Mouse (Mus musculus): ENCODE measurements around the gene Abi3. TPM values are rescaled to one million over a fixed set of nuclear protein-coding genes. Genes with fewer than 3 reads are reported as not detected.

Gene Abi3
- polyA plus RNA-seq, 1 experiment from 2014 or later = 7.9 TPM

GRCm38 (mm10) chr11:95830411-95831275 lies 11.6 kb downstream of the Abi3 start:
- Histone ChIP-seq H3K27ac (no peak overlapping the region), H3K9ac (peak overlapping the region; percentile 61)

GRCm38 (mm10) chr11:95829526-95830050 lies 12.7 kb downstream of the Abi3 start:
- Histone ChIP-seq H3K27ac (no peak overlapping the region), H3K9ac (0 out of 2 replicates have a peak overlapping the region, but pooled peaks have one; percentile 61), H3K4me3 (peak overlapping the region; percentile 36), H3K4me1 (peaks cover 39% of the 10 kb centered on the region), H3K9me3 (no peaks in the 10 kb centered on the region), H3K27me3 (peaks cover 98% of the 10 kb centered on the region), H3K36me3 (no peaks in the 10 kb centered on the region), H3K4me2 (peak overlapping the region; percentile 60; the same call in 1 of the 2 replicates)
- ATAC-seq (ENCODE audit: insufficient number of reproducible peaks, insufficient read depth, low FRiP score, low TSS enrichment, low read depth) = no peak
- WGBS = 35% methylated on average over 4 of the region's 4 CpGs

More at GRCm38 (mm10) chr11:95830411-95831275, 11.6 kb downstream of the Abi3 start:
- Histone ChIP-seq H3K36me3 (no peaks in the 10 kb centered on the region), H3K9me3 (no peaks in the 10 kb centered on the region), H3K4me3 (peak overlapping the region; percentile 36), H3K27me3 (peaks cover 98% of the 10 kb centered on the region), H3K4me2 (peak overlapping the region; percentile 60), H3K4me1 (peaks cover 37% of the 10 kb centered on the region)
- WGBS = 2% methylated on average over 80 of the region's 80 CpGs
- no peak for ATAC-seq (ENCODE audit: insufficient number of reproducible peaks, insufficient read depth, low FRiP score, low TSS enrichment, low read depth)

GRCm38 (mm10) chr11:95828181-95828964 lies 13.9 kb downstream of the Abi3 start:
- 75% methylated on average over 11 of the region's 11 CpGs for WGBS
- Histone ChIP-seq H3K27me3 (peaks cover 96% of the 10 kb centered on the region), H3K36me3 (no peaks in the 10 kb centered on the region), H3K9ac (no peak overlapping the region), H3K9me3 (no peaks in the 10 kb centered on the region), H3K27ac (no peak overlapping the region), H3K4me3 (no peak overlapping the region), H3K4me2 (no peak overlapping the region), H3K4me1 (peaks cover 30% of the 10 kb centered on the region)
- no peak for ATAC-seq (ENCODE audit: insufficient number of reproducible peaks, insufficient read depth, low FRiP score, low TSS enrichment, low read depth)

- ATAC-seq (ENCODE audit: insufficient number of reproducible peaks, insufficient read depth, low FRiP score, low TSS enrichment, low read depth) = no peak
- no peaks in the 10 kb centered on the region for H3K36me3 ChIP-seq
- 17% methylated on average over 3 of the region's 3 CpGs for WGBS
- H3K4me3 ChIP-seq = no peak overlapping the region
- no peak overlapping the region for H3K9ac ChIP-seq
- peaks cover 96% of the 10 kb centered on the region for H3K27me3 ChIP-seq
- H3K4me1 ChIP-seq = peaks cover 27% of the 10 kb centered on the region
- H3K27ac ChIP-seq = no peak overlapping the region
- no peaks in the 10 kb centered on the region for H3K9me3 ChIP-seq
- no peak overlapping the region for H3K4me2 ChIP-seq
These were observed 14.7 kb downstream of the Abi3 start for GRCm38 (mm10) chr11:95827464-95828085.

GRCm38 (mm10) chr11:95827168-95827447 lies 15.2 kb downstream of the Abi3 start:
- ATAC-seq (ENCODE audit: insufficient number of reproducible peaks, insufficient read depth, low FRiP score, low TSS enrichment, low read depth) = no peak
- Histone ChIP-seq H3K27me3 (peaks cover 96% of the 10 kb centered on the region), H3K36me3 (no peaks in the 10 kb centered on the region), H3K4me2 (no peak overlapping the region), H3K27ac (no peak overlapping the region), H3K9ac (no peak overlapping the region), H3K4me1 (peaks cover 27% of the 10 kb centered on the region), H3K9me3 (no peaks in the 10 kb centered on the region), H3K4me3 (no peak overlapping the region)
- 33% methylated on average over 3 of the region's 3 CpGs for WGBS

- no peak overlapping the region for H3K27ac ChIP-seq
- no peaks in the 10 kb centered on the region for H3K36me3 ChIP-seq
- peaks cover 27% of the 10 kb centered on the region for H3K4me1 ChIP-seq
- WGBS = 60% methylated on average over 6 of the region's 6 CpGs
- ATAC-seq (ENCODE audit: insufficient number of reproducible peaks, insufficient read depth, low FRiP score, low TSS enrichment, low read depth) = no peak
- no peak overlapping the region for H3K4me2 ChIP-seq
- no peak overlapping the region for H3K4me3 ChIP-seq
- H3K27me3 ChIP-seq = peaks cover 95% of the 10 kb centered on the region
- no peaks in the 10 kb centered on the region for H3K9me3 ChIP-seq
- no peak overlapping the region for H3K9ac ChIP-seq
These were observed 15.7 kb downstream of the Abi3 start for GRCm38 (mm10) chr11:95826317-95827167.

- Histone ChIP-seq H3K36me3 (no peaks in the 10 kb centered on the region), H3K9ac (0 out of 2 replicates have a peak overlapping the region, but pooled peaks have one; percentile 77), H3K4me3 (peak overlapping the region; percentile 63; the same call in 1 of the 2 replicates), H3K9me3 (no peaks in the 10 kb centered on the region), H3K4me1 (peaks cover 18% of the 10 kb centered on the region), H3K4me2 (no peak overlapping the region), H3K27me3 (peaks cover 90% of the 10 kb centered on the region), H3K27ac (no peak overlapping the region)
- no peak for ATAC-seq (ENCODE audit: insufficient number of reproducible peaks, insufficient read depth, low FRiP score, low TSS enrichment, low read depth)
- 52% methylated on average over 3 of the region's 3 CpGs for WGBS
These were observed 16.7 kb downstream of the Abi3 start for GRCm38 (mm10) chr11:95825625-95826024.

- peak overlapping the region; percentile 39; the same call in 1 of the 2 replicates for H3K27ac ChIP-seq
- ATAC-seq (ENCODE audit: insufficient number of reproducible peaks, insufficient read depth, low FRiP score, low TSS enrichment, low read depth) = peak; percentile 17; the same call in 1 of the 2 replicates
These were observed 17.4 kb downstream of the Abi3 start for GRCm38 (mm10) chr11:95824877-95825243.

GRCm38 (mm10) chr11:95824071-95824876 lies 18.0 kb downstream of the Abi3 start, which contains the start of gene Phospho1:
Gene Phospho1, plus strand, starts transcription at chr11:95824499.
- Histone ChIP-seq H3K4me1 (peaks cover 9% of the 10 kb centered on the region), H3K27ac (peak within 1 kb of the TSS; percentile 39; the same call in 1 of the 2 replicates), H3K4me2 (peak within 1 kb of the TSS; percentile 96), H3K4me3 (peak within 1 kb of the TSS; percentile 63), H3K9me3 (no peaks in the 10 kb centered on the region), H3K27me3 (peaks cover 76% of the 10 kb centered on the region), H3K36me3 (no peaks in the 10 kb centered on the region), H3K9ac (peak within 1 kb of the TSS; percentile 77)
- ATAC-seq (ENCODE audit: insufficient number of reproducible peaks, insufficient read depth, low FRiP score, low TSS enrichment, low read depth) = peak; percentile 85
- under 1% methylated on average over 77 of the region's 78 CpGs for WGBS

More at GRCm38 (mm10) chr11:95824877-95825243, 17.4 kb downstream of the Abi3 start:
- 0% methylated on average over 11 of the region's 11 CpGs for WGBS
- Histone ChIP-seq H3K27me3 (peaks cover 82% of the 10 kb centered on the region), H3K9me3 (no peaks in the 10 kb centered on the region), H3K9ac (peak overlapping the region; percentile 77), H3K36me3 (no peaks in the 10 kb centered on the region), H3K4me3 (peak overlapping the region; percentile 63), H3K4me2 (peak overlapping the region; percentile 96), H3K4me1 (peaks cover 10% of the 10 kb centered on the region)

GRCm38 (mm10) chr11:95822437-95822836 lies 19.8 kb downstream of the Abi3 start:
- Histone ChIP-seq H3K4me2 (no peak overlapping the region), H3K4me3 (no peak overlapping the region)

More at GRCm38 (mm10) chr11:95822437-95822836, 19.8 kb downstream of the Abi3 start:
- 94% methylated on average over 4 of the region's 4 CpGs for WGBS
- peaks cover 9% of the 10 kb centered on the region for H3K4me1 ChIP-seq
- no peaks in the 10 kb centered on the region for H3K36me3 ChIP-seq
- no peaks in the 10 kb centered on the region for H3K9me3 ChIP-seq
- ATAC-seq (ENCODE audit: insufficient number of reproducible peaks, insufficient read depth, low FRiP score, low TSS enrichment, low read depth) = no peak
- peaks cover 59% of the 10 kb centered on the region for H3K27me3 ChIP-seq
- no peak overlapping the region for H3K27ac ChIP-seq
- no peak overlapping the region for H3K9ac ChIP-seq

Measured in embryonic facial prominence, embryonic 13.5 days (tissue).